Mouse (Mus musculus) cerebellum, adult 2 months (tissue): ENCODE results near the gene Ncam1.

Experiments
- CTCF ChIP-seq: fragments of 200-500 bp; IDR thresholded peaks from 2 replicates; pipeline ENCODE4 v1.5.1; 2011; ENCODE audit warnings: low read depth, mild to moderate bottlenecking, control low read depth, low read length, moderate library complexity, borderline replicate concordance; ENCODE audit not compliant: insufficient read depth
- POLR2A ChIP-seq: fragments of 200-500 bp; IDR thresholded peaks from 2 replicates; pipeline ENCODE4 v1.6.1; 2011; ENCODE audit warnings: low read length, control low read depth, borderline replicate concordance; ENCODE audit not compliant: insufficient read depth

DNA sequence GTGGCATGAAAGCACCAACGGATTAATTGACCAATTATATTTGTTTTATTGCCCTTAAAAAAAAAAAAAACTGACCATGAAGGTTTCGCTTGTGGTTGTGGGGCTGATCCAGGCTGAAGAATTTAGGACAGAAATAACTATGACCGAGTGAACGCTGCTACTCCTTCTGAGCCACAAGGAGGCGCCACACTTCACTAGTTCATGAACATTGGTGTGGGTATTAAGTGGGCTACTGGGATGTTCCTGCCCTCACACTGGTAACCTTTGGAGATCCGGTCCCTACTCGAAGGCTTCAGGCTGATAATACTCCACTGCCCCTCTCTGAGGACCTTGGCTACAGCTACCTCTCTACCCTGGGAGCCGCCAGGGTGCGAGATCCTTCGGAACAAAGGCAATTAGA, 269.8 kb downstream of the Ncam1 start:
- TF ChIP-seq POLR2A (no peak), CTCF (peak; percentile 75)
